Mouse (Mus musculus): ENCODE results near the gene Slit3. TPM values are rescaled to one million over a fixed set of nuclear protein-coding genes. Genes with fewer than 3 reads are reported as not detected.
A peak's percentile ranks its signal among the peaks of the same experiment; 100 is the strongest.

Gene Slit3
- polyA plus RNA-seq, 1 experiment: 6.6 TPM

DNA sequence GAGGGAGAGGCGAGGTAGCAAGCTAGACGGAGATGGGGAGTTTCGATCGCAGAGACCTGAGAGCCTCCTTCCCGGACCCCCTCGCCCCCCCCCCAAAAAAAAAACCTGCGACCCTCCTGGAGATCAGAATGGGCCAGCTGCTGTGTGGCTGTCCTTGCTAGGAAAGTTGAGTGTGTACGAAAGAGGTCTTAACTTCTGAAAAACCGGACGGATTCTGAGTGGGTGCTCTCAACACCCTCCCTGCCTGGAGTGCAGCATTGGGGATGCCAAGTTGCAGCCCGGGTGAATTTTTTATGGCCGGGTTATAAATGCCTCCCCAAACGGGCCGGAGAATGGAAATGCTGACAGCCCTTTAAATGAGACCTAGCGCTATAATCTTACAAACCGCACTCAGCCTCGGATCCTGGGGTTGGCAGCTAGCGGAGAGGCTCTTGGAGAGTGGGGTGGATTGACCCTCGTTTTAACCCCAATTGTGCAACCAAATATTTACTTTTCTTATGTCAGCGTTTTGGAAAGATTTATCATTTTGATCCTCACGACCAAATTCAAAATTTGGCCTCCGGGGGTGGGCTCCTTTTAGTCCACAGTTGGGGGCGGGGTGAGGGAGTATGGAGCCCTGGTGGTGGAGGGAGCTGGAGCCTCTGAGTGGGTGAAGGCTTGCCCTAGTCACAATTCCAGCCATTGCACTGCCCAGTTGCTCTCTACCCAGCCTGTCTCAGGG, 1.2 kb downstream of the Slit3 start:
- Histone ChIP-seq H3K36me3 (ENCODE audit: control insufficient read depth, insufficient read depth, low read length) (no peaks in the 10 kb centered on the region), H3K4me1 (ENCODE audit: control insufficient read depth, insufficient read depth, insufficient read length, low read length) (no peaks in the 10 kb centered on the region), H3K27ac (ENCODE audit: insufficient read depth, low read depth, low read length) (no peak overlapping the region), H3K27me3 (ENCODE audit: control insufficient read depth, insufficient read depth, low read length) (peaks cover 10% of the 10 kb centered on the region; the same call in 1 of the 2 replicates), H3K4me3 (ENCODE audit: low read depth, low read length) (peak overlapping the region; percentile 61)
- 4% methylated on average over 23 of the region's 23 CpGs for WGBS
- no peak for TF ChIP-seq POLR2A (IDR thresholded peaks at IDR 0.05; ENCODE audit: low read depth, low read length)
- TF ChIP-seq CTCF (IDR thresholded peaks at IDR 0.05; ENCODE audit: extremely low read depth, insufficient read length, insufficient replicate concordance, low read depth, low read length): no peak

DNA sequence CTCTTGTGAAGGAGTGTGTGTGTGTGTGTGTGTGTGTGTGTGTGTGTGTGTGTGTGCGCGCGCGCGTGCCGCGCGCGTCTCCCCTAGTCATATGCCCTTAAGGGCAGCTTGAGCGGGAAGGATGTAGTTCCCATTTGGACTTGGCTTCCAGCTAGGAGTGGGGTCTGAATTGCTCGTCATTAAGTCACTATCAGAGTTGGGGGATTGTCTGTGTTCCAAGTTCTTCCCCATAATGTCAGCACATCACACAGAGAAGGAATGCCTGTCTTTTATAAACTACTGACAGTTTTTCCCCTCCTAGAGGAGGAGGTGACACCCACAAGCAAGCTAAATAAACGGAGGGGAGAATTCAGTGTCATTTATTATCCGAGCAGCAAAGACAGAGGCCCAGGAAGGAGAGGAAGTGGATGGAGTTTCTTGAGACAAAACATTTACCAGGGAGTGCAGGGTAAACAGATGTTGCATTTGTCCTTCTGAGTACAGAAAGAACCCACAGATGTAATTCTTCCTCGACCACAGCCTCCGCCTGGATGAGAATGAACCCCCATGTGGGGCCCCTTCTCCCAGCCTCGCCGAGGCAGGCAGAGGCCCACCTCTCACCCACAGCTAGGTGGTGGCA, 3.6 kb downstream of the Slit3 start:
- Histone ChIP-seq H3K36me3 (ENCODE audit: control insufficient read depth, insufficient read depth, low read length) (no peaks in the 10 kb centered on the region), H3K27ac (ENCODE audit: insufficient read depth, low read depth, low read length) (no peak overlapping the region), H3K27me3 (ENCODE audit: control insufficient read depth, insufficient read depth, low read length) (peaks cover 10% of the 10 kb centered on the region; the same call in 1 of the 2 replicates), H3K4me1 (ENCODE audit: control insufficient read depth, insufficient read depth, insufficient read length, low read length) (no peaks in the 10 kb centered on the region), H3K4me3 (ENCODE audit: low read depth, low read length) (no peak overlapping the region)
- no peak for TF ChIP-seq POLR2A (IDR thresholded peaks at IDR 0.05; ENCODE audit: low read depth, low read length)
- TF ChIP-seq CTCF (IDR thresholded peaks at IDR 0.05; ENCODE audit: extremely low read depth, insufficient read length, insufficient replicate concordance, low read depth, low read length): no peak
- WGBS: 59% methylated on average over 17 of the region's 17 CpGs

DNA sequence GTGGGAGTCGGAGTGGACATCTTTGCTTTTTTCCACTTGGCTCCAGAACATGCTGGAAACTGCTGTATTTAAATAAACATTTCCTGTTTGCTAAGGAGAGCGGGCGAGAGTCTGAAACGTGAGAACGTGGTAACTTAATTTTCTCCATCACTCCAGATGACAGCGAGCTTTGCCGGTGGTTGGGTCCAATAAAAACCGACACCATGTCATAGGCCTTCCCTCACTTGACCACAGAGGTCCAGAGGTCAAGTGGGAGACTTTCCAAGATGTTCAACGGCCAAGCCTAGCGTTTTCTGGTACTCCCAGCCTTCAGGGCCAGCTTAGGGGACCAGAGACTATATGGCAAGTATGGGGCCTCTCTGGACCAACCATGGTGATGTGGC, 4.1 kb downstream of the Slit3 start:
- H3K4me3 ChIP-seq (ENCODE audit: low read depth, low read length): no peak overlapping the region
- H3K27ac ChIP-seq (ENCODE audit: insufficient read depth, low read depth, low read length): no peak overlapping the region
- H3K4me1 ChIP-seq (ENCODE audit: control insufficient read depth, insufficient read depth, insufficient read length, low read length): no peaks in the 10 kb centered on the region
- WGBS: 47% methylated on average over 10 of the region's 10 CpGs
- H3K27me3 ChIP-seq (ENCODE audit: control insufficient read depth, insufficient read depth, low read length): peaks cover 10% of the 10 kb centered on the region; the same call in 1 of the 2 replicates
- TF ChIP-seq POLR2A (IDR thresholded peaks at IDR 0.05; ENCODE audit: low read depth, low read length): no peak
- no peak for TF ChIP-seq CTCF (IDR thresholded peaks at IDR 0.05; ENCODE audit: extremely low read depth, insufficient read length, insufficient replicate concordance, low read depth, low read length)
- H3K36me3 ChIP-seq (ENCODE audit: control insufficient read depth, insufficient read depth, low read length): no peaks in the 10 kb centered on the region

DNA sequence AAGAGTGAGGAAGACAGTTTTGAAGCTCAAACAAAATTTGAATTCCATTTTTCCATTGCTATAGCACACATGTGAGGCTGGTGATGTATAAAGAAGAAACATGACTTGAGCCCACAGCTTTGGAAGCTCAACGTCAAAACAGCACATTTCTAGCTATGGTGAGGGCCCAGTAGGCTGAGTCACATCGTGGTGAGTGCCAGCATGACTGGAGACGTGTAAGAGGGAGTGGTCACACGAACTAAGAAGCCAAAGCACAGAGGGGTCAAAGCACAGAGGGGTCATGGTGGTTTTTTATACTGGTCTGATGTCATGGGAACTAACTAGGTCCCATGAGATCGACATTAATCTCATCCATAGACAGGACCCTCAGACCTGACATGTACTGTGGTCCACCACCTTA, 10.7 kb downstream of the Slit3 start:
- H3K27ac ChIP-seq (ENCODE audit: insufficient read depth, low read depth, low read length): no peak overlapping the region
- H3K27me3 ChIP-seq (ENCODE audit: control insufficient read depth, insufficient read depth, low read length): no peaks in the 10 kb centered on the region
- WGBS: 69% methylated on average over 5 of the region's 5 CpGs
- H3K4me3 ChIP-seq (ENCODE audit: low read depth, low read length): no peak overlapping the region
- no peak for TF ChIP-seq POLR2A (IDR thresholded peaks at IDR 0.05; ENCODE audit: low read depth, low read length)
- no peak for TF ChIP-seq CTCF (IDR thresholded peaks at IDR 0.05; ENCODE audit: extremely low read depth, insufficient read length, insufficient replicate concordance, low read depth, low read length)
- H3K36me3 ChIP-seq (ENCODE audit: control insufficient read depth, insufficient read depth, low read length): no peaks in the 10 kb centered on the region
- no peaks in the 10 kb centered on the region for H3K4me1 ChIP-seq (ENCODE audit: control insufficient read depth, insufficient read depth, insufficient read length, low read length)

DNA sequence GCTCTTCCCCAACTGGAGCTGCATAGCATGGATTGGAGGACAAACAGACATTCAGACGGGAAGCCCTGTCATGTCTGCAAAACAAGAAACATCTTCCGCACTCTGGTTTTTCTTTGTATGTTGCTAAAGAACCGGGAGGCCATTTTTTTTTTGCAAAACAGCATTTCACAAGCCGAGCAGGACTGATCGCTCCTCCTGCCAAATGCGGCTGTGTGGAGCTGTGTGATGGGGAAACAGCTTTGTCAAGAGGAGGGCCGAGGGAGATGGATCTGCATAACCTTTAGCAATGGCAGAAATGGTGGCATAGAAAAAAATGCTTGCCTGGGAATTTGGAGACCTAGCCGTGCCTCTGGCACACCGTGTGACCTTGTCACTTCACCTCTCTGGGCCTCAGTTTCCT, 15.6 kb downstream of the Slit3 start:
- Histone ChIP-seq H3K4me3 (ENCODE audit: low read depth, low read length) (no peak overlapping the region), H3K36me3 (ENCODE audit: control insufficient read depth, insufficient read depth, low read length) (no peaks in the 10 kb centered on the region), H3K27ac (ENCODE audit: insufficient read depth, low read depth, low read length) (no peak overlapping the region), H3K4me1 (ENCODE audit: control insufficient read depth, insufficient read depth, insufficient read length, low read length) (no peaks in the 10 kb centered on the region), H3K27me3 (ENCODE audit: control insufficient read depth, insufficient read depth, low read length) (no peaks in the 10 kb centered on the region)
- 80% methylated on average over 9 of the region's 9 CpGs for WGBS
- TF ChIP-seq CTCF (IDR thresholded peaks at IDR 0.05; ENCODE audit: extremely low read depth, insufficient read length, insufficient replicate concordance, low read depth, low read length): no peak

DNA sequence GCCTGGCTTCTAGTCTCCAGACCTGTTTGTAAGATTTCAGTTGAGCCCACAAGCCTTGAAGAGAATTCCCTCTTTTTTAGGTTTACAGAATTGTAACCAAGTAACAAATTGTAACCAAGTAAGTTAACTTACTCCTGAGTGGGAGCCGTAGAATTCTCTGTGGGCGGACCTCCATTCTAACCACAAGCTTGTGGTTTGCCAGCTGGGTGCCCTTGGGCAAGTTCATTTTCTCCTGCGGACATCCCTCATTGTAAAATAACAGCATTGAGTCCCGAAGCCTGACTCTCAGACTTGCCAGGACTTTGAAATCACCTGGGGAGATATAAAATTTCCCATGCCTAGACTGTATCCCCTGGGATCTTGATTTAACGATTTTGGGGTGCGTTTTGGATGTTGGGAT, 19.1 kb downstream of the Slit3 start:
- TF ChIP-seq POLR2A (IDR thresholded peaks at IDR 0.05; ENCODE audit: low read depth, low read length): no peak
- TF ChIP-seq CTCF (IDR thresholded peaks at IDR 0.05; ENCODE audit: extremely low read depth, insufficient read length, insufficient replicate concordance, low read depth, low read length): no peak
- H3K4me3 ChIP-seq (ENCODE audit: low read depth, low read length): no peak overlapping the region
- no peaks in the 10 kb centered on the region for H3K36me3 ChIP-seq (ENCODE audit: control insufficient read depth, insufficient read depth, low read length)
- no peaks in the 10 kb centered on the region for H3K27me3 ChIP-seq (ENCODE audit: control insufficient read depth, insufficient read depth, low read length)
- H3K27ac ChIP-seq (ENCODE audit: insufficient read depth, low read depth, low read length): no peak overlapping the region
- 78% methylated on average over 6 of the region's 6 CpGs for WGBS
- no peaks in the 10 kb centered on the region for H3K4me1 ChIP-seq (ENCODE audit: control insufficient read depth, insufficient read depth, insufficient read length, low read length)

DNA sequence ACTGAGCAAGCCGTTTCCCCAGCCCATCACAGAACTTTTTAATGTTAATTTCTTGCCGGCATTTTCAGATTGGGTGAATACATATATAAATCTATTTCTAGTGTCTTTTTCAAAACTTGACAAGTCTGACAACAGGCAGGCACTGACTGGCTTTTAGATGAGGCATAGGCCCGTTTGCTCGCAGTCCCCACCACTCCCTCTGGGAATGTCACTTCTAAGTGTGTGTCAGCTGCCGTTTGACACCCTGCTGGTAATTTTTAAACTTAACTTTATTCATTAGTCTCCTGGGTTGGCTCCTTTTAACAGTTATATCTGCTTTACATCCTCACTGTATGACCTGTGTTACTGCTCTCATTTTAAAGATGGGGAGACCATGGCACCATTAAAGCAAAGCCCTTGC, 21.2 kb downstream of the Slit3 start:
- H3K4me3 ChIP-seq (ENCODE audit: low read depth, low read length): no peak overlapping the region
- no peaks in the 10 kb centered on the region for H3K27me3 ChIP-seq (ENCODE audit: control insufficient read depth, insufficient read depth, low read length)
- 85% methylated on average over 5 of the region's 5 CpGs for WGBS
- H3K27ac ChIP-seq (ENCODE audit: insufficient read depth, low read depth, low read length): no peak overlapping the region
- H3K4me1 ChIP-seq (ENCODE audit: control insufficient read depth, insufficient read depth, insufficient read length, low read length): no peaks in the 10 kb centered on the region
- TF ChIP-seq POLR2A (IDR thresholded peaks at IDR 0.05; ENCODE audit: low read depth, low read length) (no peak), CTCF (IDR thresholded peaks at IDR 0.05; ENCODE audit: extremely low read depth, insufficient read length, insufficient replicate concordance, low read depth, low read length) (no peak)
- H3K36me3 ChIP-seq (ENCODE audit: control insufficient read depth, insufficient read depth, low read length): no peaks in the 10 kb centered on the region
